Mouse (Mus musculus) G1E (cell line): Measurements from ENCODE around the gene Vmn1r10.

Experiments
- CTCF ChIP-seq: IDR thresholded peaks from 2 replicates; pipeline ENCODE4 v1.5.1; 2012; ENCODE audit warnings: low read depth, low read length, inconsistent platforms, mixed read lengths
- GATA1 ChIP-seq: IDR thresholded peaks from 2 replicates; pipeline ENCODE4 v1.6.1; 2012; ENCODE audit warnings: borderline replicate concordance, low read length, inconsistent platforms, mixed read lengths
- GATA2 ChIP-seq: IDR thresholded peaks from 2 replicates; pipeline ENCODE4 v1.6.1; 2012; ENCODE audit warnings: low read depth, low read length, inconsistent platforms, borderline replicate concordance
- POLR2AphosphoS5 ChIP-seq: IDR thresholded peaks from 2 replicates; pipeline ENCODE4 v1.6.1; 2012; ENCODE audit warnings: low read depth, low read length, inconsistent platforms; ENCODE audit not compliant: insufficient replicate concordance

DNA sequence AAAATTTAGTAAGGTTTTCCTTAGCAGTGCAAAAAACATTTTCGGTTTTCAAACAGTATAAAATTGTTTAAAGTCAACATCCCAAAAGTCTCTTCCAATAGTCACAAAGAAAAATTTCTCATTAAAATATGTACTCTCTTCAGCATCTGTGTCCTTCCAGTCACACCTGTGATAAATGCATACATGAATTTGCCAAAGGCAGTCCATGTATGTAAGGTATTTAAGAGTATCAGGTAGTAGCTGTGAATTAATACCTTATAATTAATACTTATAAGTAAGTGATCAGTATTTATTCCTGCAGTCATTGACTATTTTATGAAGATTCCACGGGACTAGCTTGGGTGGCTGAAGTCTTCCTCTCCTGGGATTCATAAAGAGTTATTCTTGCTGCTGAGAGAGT is 47.4 kb downstream of the Vmn1r10 start, which contains the start of gene Vmn1r12:
- TF ChIP-seq CTCF, result no peak
- no peak for TF ChIP-seq GATA1
- no peak for TF ChIP-seq POLR2AphosphoS5
- TF ChIP-seq GATA2, result no peak
